26 mouse cellular contexts compared by ENCODE assay signal in the genomic region with DNA sequence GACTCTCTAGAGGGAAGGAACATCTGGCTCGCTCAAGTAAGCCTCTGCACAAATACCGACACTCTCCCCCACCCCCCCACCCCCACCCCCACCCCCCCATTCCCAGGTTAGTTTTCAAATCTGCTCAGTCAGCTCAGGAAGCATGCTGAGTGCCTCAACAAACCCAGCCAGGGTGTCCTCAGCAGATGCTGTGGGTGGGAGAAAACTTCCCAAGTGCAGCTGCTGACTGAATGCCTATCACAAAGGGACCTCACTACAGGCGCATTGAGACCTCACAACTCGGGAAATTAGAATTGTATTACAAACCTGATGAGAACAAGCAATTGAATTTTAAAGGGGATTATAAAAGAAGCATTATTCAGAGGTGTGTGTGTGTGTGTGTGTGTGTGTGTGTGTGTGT.
DNase-seq lines count a peak whose midpoint lies in the region; ATAC-seq and TF ChIP-seq lines count a peak whose summit lies in the region.
"Had no signal": no experiment of that assay in that cellular context is flagged by ENCODE, and none has a peak within 500 bp of the region (broad histone marks: within the 10 kb centered on the region; RNA-seq: fewer than 3 reads in every experiment).

No protein-coding gene starts in this region.

- 34% methylated on average over 4 of the region's 4 CpGs for WGBS in forebrain, embryonic 14.5 days
- WGBS in forebrain, embryonic 10.5 days = 54% methylated on average over 4 of the region's 4 CpGs
- WGBS in limb, embryonic 12.5 days = 45% methylated on average over 4 of the region's 4 CpGs
- WGBS in limb, embryonic 10.5 days = 71% methylated on average over 4 of the region's 4 CpGs
- WGBS in forebrain, embryonic 15.5 days = 25% methylated on average over 4 of the region's 4 CpGs
- 57% methylated on average over 4 of the region's 4 CpGs for WGBS in kidney, embryonic 16.5 days

- no peaks in the 10 kb centered on the region for H3K27me3 ChIP-seq in forebrain, embryonic 14.5 days (replicated peaks; ENCODE audit: control insufficient read depth, insufficient read depth, low read length)
- no peaks in the 10 kb centered on the region for H3K27me3 ChIP-seq in forebrain, embryonic 10.5 days (ENCODE audit: poor library complexity, severe bottlenecking)
- H3K27me3 ChIP-seq in limb, embryonic 12.5 days = no peaks in the 10 kb centered on the region
- no peaks in the 10 kb centered on the region for H3K27me3 ChIP-seq in limb, embryonic 10.5 days (ENCODE audit: low read depth, poor library complexity, severe bottlenecking)
- no peaks in the 10 kb centered on the region for H3K27me3 ChIP-seq in forebrain, embryonic 15.5 days
- H3K27me3 ChIP-seq in kidney, embryonic 16.5 days (ENCODE audit: insufficient read depth, low read length) = no peaks in the 10 kb centered on the region
- H3K27me3 ChIP-seq: embryonic facial prominence, embryonic 15.5 days; heart, embryonic 15.5 days; hindbrain, embryonic 12.5 days; limb, embryonic 15.5 days; liver, embryonic 13.5 days; stomach, embryonic 15.5 days had no signal

- no peak for TF ChIP-seq CTCF in brain, embryonic 14.5 days (IDR thresholded peaks at IDR 0.05; ENCODE audit: borderline replicate concordance, extremely low read depth, insufficient read depth, insufficient read length)

- no peak overlapping the region for H3K27ac ChIP-seq in forebrain, embryonic 14.5 days (ENCODE audit: low read depth, low read length)
- no peak overlapping the region for H3K27ac ChIP-seq in forebrain, embryonic 10.5 days
- 0 out of 2 replicates have a peak overlapping the region, but pooled peaks have one; percentile 29 for H3K27ac ChIP-seq in limb, embryonic 12.5 days
- no peak overlapping the region for H3K27ac ChIP-seq in limb, embryonic 10.5 days
- no peak overlapping the region for H3K27ac ChIP-seq in forebrain, embryonic 15.5 days (replicated peaks)
- H3K27ac ChIP-seq in kidney, embryonic 16.5 days (ENCODE audit: low read length) = no peak overlapping the region
- H3K27ac ChIP-seq: embryonic facial prominence, embryonic 15.5 days; heart, embryonic 15.5 days; hindbrain, embryonic 12.5 days; limb, embryonic 15.5 days; liver, embryonic 13.5 days; macrophage; stomach, embryonic 15.5 days had no signal

- peak; percentile 39 for DNase-seq in forebrain, embryonic 14.5 days (ENCODE audit: low spot score)
- no peak for DNase-seq in forebrain, embryonic 10.5 days (ENCODE audit: extremely low spot score, low spot score)
- DNase-seq in limb, embryonic 10.5 days (ENCODE audit: low spot score) = no peak
- DNase-seq in brain, embryonic 14.5 days (ENCODE audit: low read depth) = peak; percentile 53
- DNase-seq in gastrocnemius, postnatal 10 days = no peak
- DNase-seq: adrenal gland, postnatal 25 days; B cell, adult 2 months; cerebellum, adult 8-10 months; cerebellum, postnatal 25 days; kidney, adult 8-10 months; kidney, postnatal 10 days; layer of hippocampus, adult 9-11 months; liver, embryonic 13.5 days; lung, adult 18-20 months; lung, postnatal 10 days; right cerebral cortex, postnatal 25 days had no signal

- no peak overlapping the region for H3K9ac ChIP-seq in forebrain, embryonic 14.5 days (ENCODE audit: low read length)
- no peak overlapping the region for H3K9ac ChIP-seq in limb, embryonic 12.5 days (replicated peaks)
- H3K9ac ChIP-seq in forebrain, embryonic 15.5 days (replicated peaks) = no peak overlapping the region
- no peak overlapping the region for H3K9ac ChIP-seq in kidney, embryonic 16.5 days (replicated peaks; ENCODE audit: low read length)
- H3K9ac ChIP-seq: embryonic facial prominence, embryonic 15.5 days; heart, embryonic 15.5 days; hindbrain, embryonic 12.5 days; limb, embryonic 15.5 days; liver, embryonic 13.5 days; stomach, embryonic 15.5 days had no signal

- H3K36me3 ChIP-seq in forebrain, embryonic 14.5 days (ENCODE audit: control insufficient read depth, insufficient read depth, low read length) = no peaks in the 10 kb centered on the region
- H3K36me3 ChIP-seq in forebrain, embryonic 10.5 days (replicated peaks) = no peaks in the 10 kb centered on the region
- H3K36me3 ChIP-seq in limb, embryonic 12.5 days = no peaks in the 10 kb centered on the region
- no peaks in the 10 kb centered on the region for H3K36me3 ChIP-seq in limb, embryonic 10.5 days
- H3K36me3 ChIP-seq in forebrain, embryonic 15.5 days = no peaks in the 10 kb centered on the region
- H3K36me3 ChIP-seq in kidney, embryonic 16.5 days (ENCODE audit: insufficient read depth, low read length) = no peaks in the 10 kb centered on the region
- H3K36me3 ChIP-seq: embryonic facial prominence, embryonic 15.5 days; heart, embryonic 15.5 days; hindbrain, embryonic 12.5 days; limb, embryonic 15.5 days; liver, embryonic 13.5 days; stomach, embryonic 15.5 days had no signal

- H3K4me1 ChIP-seq in forebrain, embryonic 14.5 days (ENCODE audit: control insufficient read depth, insufficient read depth, low read length) = no peaks in the 10 kb centered on the region
- H3K4me1 ChIP-seq in forebrain, embryonic 10.5 days = peaks cover 14% of the 10 kb centered on the region
- H3K4me1 ChIP-seq in limb, embryonic 12.5 days (replicated peaks) = peaks cover 10% of the 10 kb centered on the region; the same call in 1 of the 2 replicates
- H3K4me1 ChIP-seq in limb, embryonic 10.5 days = no peaks in the 10 kb centered on the region
- no peaks in the 10 kb centered on the region for H3K4me1 ChIP-seq in forebrain, embryonic 15.5 days
- no peaks in the 10 kb centered on the region for H3K4me1 ChIP-seq in kidney, embryonic 16.5 days (ENCODE audit: insufficient read depth, low read length)
- H3K4me1 ChIP-seq: embryonic facial prominence, embryonic 15.5 days; heart, embryonic 15.5 days; limb, embryonic 15.5 days; liver, embryonic 13.5 days; stomach, embryonic 15.5 days had no signal

- peak; percentile 60; the same call in 1 of the 2 replicates for ATAC-seq in forebrain, embryonic 14.5 days
- ATAC-seq in limb, embryonic 12.5 days (ENCODE audit: insufficient number of reproducible peaks, insufficient read depth, low FRiP score, low TSS enrichment, low read depth) = 0 out of 2 replicates have a peak, but pooled peaks have one; percentile 63
- peak; percentile 55; the same call in 1 of the 2 replicates for ATAC-seq in forebrain, embryonic 15.5 days (replicated peaks)
- no peak for ATAC-seq in kidney, embryonic 16.5 days (ENCODE audit: low FRiP score, low TSS enrichment)
- ATAC-seq: intestine, embryonic 16.5 days had no signal

- no peak overlapping the region for H3K4me3 ChIP-seq in forebrain, embryonic 14.5 days (ENCODE audit: low read depth, low read length)
- H3K4me3 ChIP-seq in forebrain, embryonic 10.5 days = no peak overlapping the region
- no peak overlapping the region for H3K4me3 ChIP-seq in limb, embryonic 12.5 days (replicated peaks)
- H3K4me3 ChIP-seq in limb, embryonic 10.5 days = no peak overlapping the region
- H3K4me3 ChIP-seq in forebrain, embryonic 15.5 days = no peak overlapping the region
- no peak overlapping the region for H3K4me3 ChIP-seq in kidney, embryonic 16.5 days (ENCODE audit: low read length)
- H3K4me3 ChIP-seq: embryonic facial prominence, embryonic 15.5 days; heart, embryonic 15.5 days; hindbrain, embryonic 12.5 days; limb, embryonic 15.5 days; liver, embryonic 13.5 days; stomach, embryonic 15.5 days had no signal

- no peak for TF ChIP-seq POLR2A in brain, embryonic 14.5 days (IDR thresholded peaks at IDR 0.05; ENCODE audit: borderline replicate concordance, extremely low read depth, insufficient read depth, insufficient read length, poor library complexity, severe bottlenecking)

- H3K4me2 ChIP-seq in forebrain, embryonic 14.5 days (ENCODE audit: low read length) = no peak overlapping the region
- no peak overlapping the region for H3K4me2 ChIP-seq in limb, embryonic 12.5 days
- H3K4me2 ChIP-seq in forebrain, embryonic 15.5 days (replicated peaks) = no peak overlapping the region
- no peak overlapping the region for H3K4me2 ChIP-seq in kidney, embryonic 16.5 days (replicated peaks; ENCODE audit: low read depth, low read length)
- H3K4me2 ChIP-seq: embryonic facial prominence, embryonic 15.5 days; heart, embryonic 15.5 days; hindbrain, embryonic 12.5 days; limb, embryonic 15.5 days; liver, embryonic 13.5 days; stomach, embryonic 15.5 days had no signal

- no peaks in the 10 kb centered on the region for H3K9me3 ChIP-seq in forebrain, embryonic 14.5 days (replicated peaks; ENCODE audit: control insufficient read depth, low read length)
- H3K9me3 ChIP-seq in forebrain, embryonic 10.5 days = no peaks in the 10 kb centered on the region
- H3K9me3 ChIP-seq in limb, embryonic 12.5 days = no peaks in the 10 kb centered on the region
- no peaks in the 10 kb centered on the region for H3K9me3 ChIP-seq in limb, embryonic 10.5 days (replicated peaks)
- H3K9me3 ChIP-seq in forebrain, embryonic 15.5 days = no peaks in the 10 kb centered on the region
- no peaks in the 10 kb centered on the region for H3K9me3 ChIP-seq in kidney, embryonic 16.5 days (ENCODE audit: low read length)
- H3K9me3 ChIP-seq: embryonic facial prominence, embryonic 15.5 days; heart, embryonic 15.5 days; hindbrain, embryonic 12.5 days; limb, embryonic 15.5 days; liver, embryonic 13.5 days; stomach, embryonic 15.5 days had no signal

Comparison
In these comparisons a context has a peak if more than half of its experiments do, and no peak if none do; other contexts are left out.
1. DNase-seq: peak in forebrain, embryonic 14.5 days (single experiment) and brain, embryonic 14.5 days (single experiment); none in forebrain, embryonic 10.5 days (single experiment), limb, embryonic 10.5 days (single experiment) and gastrocnemius, postnatal 10 days (single experiment).